Mouse (Mus musculus) heart, adult 2 months (tissue): ENCODE measurements around the gene Cpt1b.

ENCODE experiments used
- EP300 ChIP-seq: fragments of 200-500 bp; IDR thresholded peaks from 2 replicates; pipeline ENCODE4 v1.6.1; 2011; ENCODE audit warnings: low read depth, low read length, control low read depth; ENCODE audit not compliant: insufficient read depth
- POLR2A ChIP-seq: fragments of 200-500 bp; IDR thresholded peaks from 2 replicates; pipeline ENCODE4 v1.6.1; 2011; ENCODE audit warnings: mild to moderate bottlenecking, low read depth, low read length, control low read depth; ENCODE audit not compliant: insufficient read depth

DNA sequence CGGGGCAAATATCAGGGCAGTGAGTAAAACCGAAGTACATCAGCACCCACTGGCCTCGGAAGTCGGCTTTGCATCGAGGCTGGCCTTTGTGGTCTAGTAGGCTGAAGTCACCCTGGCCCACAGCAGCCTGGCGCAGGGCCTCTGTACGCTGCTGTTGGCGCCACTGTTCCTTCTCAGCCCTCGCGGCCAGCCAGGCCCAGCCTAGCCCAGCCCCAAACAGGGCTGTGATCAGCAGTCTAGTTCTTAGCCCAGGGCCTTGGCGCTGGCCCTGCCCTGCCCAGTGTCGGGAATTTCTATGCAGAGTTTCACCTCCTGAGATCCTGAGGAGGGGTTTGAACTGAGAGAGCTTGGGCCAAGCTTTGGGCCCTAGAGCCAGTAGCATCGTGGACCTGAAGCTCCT lies 53.6 kb downstream of the Cpt1b start:
- TF ChIP-seq POLR2A, result no peak
- TF ChIP-seq EP300, result no peak
